Mouse (Mus musculus): ENCODE data around the gene Rara. TPM values are rescaled to one million over a fixed set of nuclear protein-coding genes. Genes with fewer than 3 reads are reported as not detected.
A peak's percentile ranks its signal among the peaks of the same experiment; 100 is the strongest.

Gene Rara
- polyA plus RNA-seq, 1 experiment from 2014 or later, result 43.7 TPM

GRCm38 (mm10) chr11:98953361-98953760 is 25.7 kb downstream of the Rara start:
- peaks cover 71% of the 10 kb centered on the region for H3K36me3 ChIP-seq
- peaks cover 68% of the 10 kb centered on the region for H3K4me1 ChIP-seq
- no peaks in the 10 kb centered on the region for H3K27me3 ChIP-seq (ENCODE audit: low read depth, poor library complexity, severe bottlenecking)
- 8% methylated on average over 2 of the region's 2 CpGs for WGBS
- peak overlapping the region; percentile 28; the same call in 1 of the 2 replicates for H3K4me3 ChIP-seq
- H3K9me3 ChIP-seq (replicated peaks), result no peaks in the 10 kb centered on the region
- no peak for DNase-seq (ENCODE audit: low spot score)
- peak overlapping the region; percentile 78 for H3K27ac ChIP-seq

GRCm38 (mm10) chr11:98953835-98954320 is 26.3 kb downstream of the Rara start:
- peak overlapping the region; percentile 28; the same call in 1 of the 2 replicates for H3K4me3 ChIP-seq
- peaks cover 71% of the 10 kb centered on the region for H3K36me3 ChIP-seq
- no peaks in the 10 kb centered on the region for H3K9me3 ChIP-seq (replicated peaks)
- WGBS, result 39% methylated on average over 13 of the region's 13 CpGs
- H3K4me1 ChIP-seq, result peaks cover 71% of the 10 kb centered on the region
- no peak for DNase-seq (ENCODE audit: low spot score)
- H3K27me3 ChIP-seq (ENCODE audit: low read depth, poor library complexity, severe bottlenecking), result no peaks in the 10 kb centered on the region
- H3K27ac ChIP-seq, result peak overlapping the region; percentile 78

GRCm38 (mm10) chr11:98954373-98954772 is 26.8 kb downstream of the Rara start:
- Histone ChIP-seq H3K4me1 (peaks cover 71% of the 10 kb centered on the region), H3K27me3 (ENCODE audit: low read depth, poor library complexity, severe bottlenecking) (no peaks in the 10 kb centered on the region), H3K4me3 (peak overlapping the region; percentile 28), H3K36me3 (peaks cover 68% of the 10 kb centered on the region), H3K9me3 (replicated peaks) (no peaks in the 10 kb centered on the region), H3K27ac (peak overlapping the region; percentile 78)
- DNase-seq (ENCODE audit: low spot score), result peak; percentile 88
- 7% methylated on average over 10 of the region's 10 CpGs for WGBS

GRCm38 (mm10) chr11:98954801-98955706 is 27.4 kb downstream of the Rara start:
- 24% methylated on average over 15 of the region's 17 CpGs for WGBS
- H3K27me3 ChIP-seq (ENCODE audit: low read depth, poor library complexity, severe bottlenecking), result no peaks in the 10 kb centered on the region
- H3K4me3 ChIP-seq, result peak overlapping the region; percentile 28
- H3K27ac ChIP-seq, result peak overlapping the region; percentile 78
- no peaks in the 10 kb centered on the region for H3K9me3 ChIP-seq (replicated peaks)
- peak; percentile 45 for DNase-seq (ENCODE audit: low spot score)
- peaks cover 61% of the 10 kb centered on the region for H3K36me3 ChIP-seq
- H3K4me1 ChIP-seq, result peaks cover 71% of the 10 kb centered on the region

GRCm38 (mm10) chr11:98955707-98956235 is 28.2 kb downstream of the Rara start:
- no peaks in the 10 kb centered on the region for H3K9me3 ChIP-seq (replicated peaks)
- H3K4me3 ChIP-seq, result peak overlapping the region; percentile 28
- WGBS, result 23% methylated on average over 7 of the region's 7 CpGs
- no peak for DNase-seq (ENCODE audit: low spot score)
- H3K4me1 ChIP-seq, result peaks cover 72% of the 10 kb centered on the region
- H3K27me3 ChIP-seq (ENCODE audit: low read depth, poor library complexity, severe bottlenecking), result no peaks in the 10 kb centered on the region
- peaks cover 54% of the 10 kb centered on the region for H3K36me3 ChIP-seq
- H3K27ac ChIP-seq, result peak overlapping the region; percentile 78

- H3K4me3 ChIP-seq, result no peak overlapping the region
- no peak overlapping the region for H3K27ac ChIP-seq
- no peak for DNase-seq (ENCODE audit: low spot score)
- no peaks in the 10 kb centered on the region for H3K27me3 ChIP-seq (ENCODE audit: low read depth, poor library complexity, severe bottlenecking)
- H3K4me1 ChIP-seq, result peaks cover 72% of the 10 kb centered on the region
- WGBS, result 69% methylated on average over 10 of the region's 10 CpGs
- H3K9me3 ChIP-seq (replicated peaks), result no peaks in the 10 kb centered on the region
- H3K36me3 ChIP-seq, result peaks cover 48% of the 10 kb centered on the region
Observed at GRCm38 (mm10) chr11:98956340-98956739, 28.7 kb downstream of the Rara start.

GRCm38 (mm10) chr11:98959437-98960312 is 32.1 kb downstream of the Rara start:
- H3K4me3 ChIP-seq, result peak overlapping the region; percentile 80
- H3K4me1 ChIP-seq, result peaks cover 77% of the 10 kb centered on the region
- no peaks in the 10 kb centered on the region for H3K9me3 ChIP-seq (replicated peaks)
- peak overlapping the region; percentile 88 for H3K27ac ChIP-seq
- no peaks in the 10 kb centered on the region for H3K27me3 ChIP-seq (ENCODE audit: low read depth, poor library complexity, severe bottlenecking)
- H3K36me3 ChIP-seq, result peaks cover 33% of the 10 kb centered on the region
- WGBS, result under 1% methylated on average over 43 of the region's 43 CpGs
- DNase-seq (ENCODE audit: low spot score), result peak; percentile 68

- peaks cover 77% of the 10 kb centered on the region for H3K4me1 ChIP-seq
- DNase-seq (ENCODE audit: low spot score), result peak; percentile 91
- under 1% methylated on average over 53 of the region's 53 CpGs for WGBS
Observed at GRCm38 (mm10) chr11:98960313-98960906, 32.8 kb downstream of the Rara start.

GRCm38 (mm10) chr11:98961051-98961592 is 33.5 kb downstream of the Rara start:
- DNase-seq (ENCODE audit: low spot score), result peak; percentile 46

More at GRCm38 (mm10) chr11:98960313-98960906, 32.8 kb downstream of the Rara start:
- no peaks in the 10 kb centered on the region for H3K9me3 ChIP-seq (replicated peaks)
- peaks cover 33% of the 10 kb centered on the region for H3K36me3 ChIP-seq
- no peaks in the 10 kb centered on the region for H3K27me3 ChIP-seq (ENCODE audit: low read depth, poor library complexity, severe bottlenecking)
- H3K4me3 ChIP-seq, result peak overlapping the region; percentile 80
- peak overlapping the region; percentile 88 for H3K27ac ChIP-seq

GRCm38 (mm10) chr11:98961766-98962165 is 34.1 kb downstream of the Rara start:
- H3K27me3 ChIP-seq (ENCODE audit: low read depth, poor library complexity, severe bottlenecking), result no peaks in the 10 kb centered on the region
- H3K4me1 ChIP-seq, result peaks cover 81% of the 10 kb centered on the region
- peak; percentile 40 for DNase-seq (ENCODE audit: low spot score)
- peaks cover 30% of the 10 kb centered on the region for H3K36me3 ChIP-seq
- H3K4me3 ChIP-seq, result peak overlapping the region; percentile 80
- 3% methylated on average over 8 of the region's 8 CpGs for WGBS
- no peaks in the 10 kb centered on the region for H3K9me3 ChIP-seq (replicated peaks)
- H3K27ac ChIP-seq, result peak overlapping the region; percentile 88; the same call in 1 of the 2 replicates

More at GRCm38 (mm10) chr11:98961051-98961592, 33.5 kb downstream of the Rara start:
- Histone ChIP-seq H3K27ac (peak overlapping the region; percentile 88), H3K4me3 (peak overlapping the region; percentile 80), H3K4me1 (peaks cover 77% of the 10 kb centered on the region), H3K9me3 (replicated peaks) (no peaks in the 10 kb centered on the region), H3K36me3 (peaks cover 30% of the 10 kb centered on the region), H3K27me3 (ENCODE audit: low read depth, poor library complexity, severe bottlenecking) (no peaks in the 10 kb centered on the region)
- 2% methylated on average over 18 of the region's 18 CpGs for WGBS

- Histone ChIP-seq H3K9me3 (replicated peaks) (no peaks in the 10 kb centered on the region), H3K27me3 (ENCODE audit: low read depth, poor library complexity, severe bottlenecking) (no peaks in the 10 kb centered on the region), H3K36me3 (peaks cover 30% of the 10 kb centered on the region), H3K4me3 (peak overlapping the region; percentile 80), H3K4me1 (peaks cover 89% of the 10 kb centered on the region), H3K27ac (peak overlapping the region; percentile 89)
- WGBS, result 2% methylated on average over 12 of the region's 12 CpGs
- DNase-seq (ENCODE audit: low spot score), result no peak
Observed at GRCm38 (mm10) chr11:98962421-98963095, 34.9 kb downstream of the Rara start.

All from limb, embryonic 10.5 days (tissue).